Mouse (Mus musculus): ENCODE results near the gene Nck2.
"Not testable (repeated sequence)": the region's sequence is repeated elsewhere in the genome, so short reads cannot be mapped to it uniquely, and the experiment has no call there.

Gene Nck2

DNA sequence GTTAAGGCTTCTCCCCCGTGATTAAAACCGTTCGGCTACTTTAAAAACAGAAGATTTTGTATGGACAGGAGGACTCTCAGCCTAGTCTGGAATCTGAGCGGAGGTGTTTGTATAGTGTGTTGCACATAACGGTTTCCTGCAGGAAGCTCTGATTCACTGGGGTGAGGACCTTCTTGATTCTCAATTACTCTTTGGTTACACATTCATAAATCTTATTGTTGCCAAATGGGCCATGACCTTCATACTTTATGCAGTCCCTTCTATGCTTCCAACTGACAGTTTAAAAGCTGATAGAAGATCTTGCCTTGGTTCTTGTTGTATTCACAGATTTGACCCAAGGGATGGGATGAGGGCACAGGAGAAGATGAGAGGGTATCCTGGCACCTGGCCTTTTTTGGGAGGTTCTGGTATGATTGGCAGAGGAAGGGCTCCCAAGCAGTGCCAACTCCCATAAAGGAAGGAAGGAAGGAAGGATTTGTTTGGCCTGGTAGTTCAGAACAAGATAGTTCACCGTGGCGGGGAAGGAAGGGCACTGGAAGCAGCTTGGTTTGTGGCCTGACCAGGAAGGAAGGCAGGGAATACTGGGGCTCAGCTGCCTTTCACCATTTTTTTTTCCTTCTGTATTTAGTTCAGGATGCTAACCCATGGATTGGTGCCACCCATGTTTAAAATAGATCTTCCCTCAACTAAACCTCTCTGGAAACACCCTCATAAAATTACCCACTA, 86.1 kb downstream of the Nck2 start:
- DNase-seq (ENCODE audit: extremely low spot score, low read depth, low spot score), result no peak

DNA sequence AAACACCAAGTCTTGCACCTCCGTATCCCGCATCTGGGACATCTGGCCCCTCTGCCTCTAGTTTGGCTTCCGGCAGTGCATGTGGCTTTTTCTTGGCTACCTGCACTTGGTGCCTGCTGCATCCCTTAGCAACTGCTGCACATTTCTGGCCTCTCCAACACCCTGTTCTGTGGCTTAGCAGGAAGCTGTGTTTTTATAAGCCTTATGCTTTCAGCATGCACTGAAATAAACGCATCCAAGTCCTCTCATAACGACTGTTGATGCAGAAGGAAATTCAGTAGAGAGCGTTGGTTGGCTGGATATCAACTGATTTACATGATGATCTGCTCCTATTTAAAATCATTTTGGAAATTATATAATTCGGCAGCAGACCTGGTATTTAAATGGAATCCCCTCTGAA, 86.9 kb downstream of the Nck2 start:
- DNase-seq (ENCODE audit: extremely low spot score, low read depth, low spot score), result no peak

DNA sequence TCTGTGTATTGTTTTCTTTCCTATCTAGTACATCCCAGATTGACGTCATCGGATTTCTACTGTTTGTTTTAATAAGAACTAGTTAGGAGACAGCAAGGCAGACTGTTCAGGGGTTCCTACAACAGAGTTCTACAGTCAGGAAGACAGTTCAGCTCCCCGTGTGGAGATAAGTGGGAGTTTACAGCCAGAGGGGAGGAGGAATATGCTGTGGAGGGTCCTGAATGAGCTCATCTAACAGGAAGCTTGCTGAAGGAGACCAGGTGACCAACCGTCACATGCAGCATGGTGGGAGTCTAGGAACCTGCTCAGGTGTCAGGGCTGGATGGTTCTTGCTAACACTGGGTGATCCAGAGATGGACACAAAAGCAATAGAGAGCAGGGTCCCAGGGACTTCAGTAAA, 87.9 kb downstream of the Nck2 start:
- no peak for DNase-seq (ENCODE audit: extremely low spot score, low read depth, low spot score)

DNA sequence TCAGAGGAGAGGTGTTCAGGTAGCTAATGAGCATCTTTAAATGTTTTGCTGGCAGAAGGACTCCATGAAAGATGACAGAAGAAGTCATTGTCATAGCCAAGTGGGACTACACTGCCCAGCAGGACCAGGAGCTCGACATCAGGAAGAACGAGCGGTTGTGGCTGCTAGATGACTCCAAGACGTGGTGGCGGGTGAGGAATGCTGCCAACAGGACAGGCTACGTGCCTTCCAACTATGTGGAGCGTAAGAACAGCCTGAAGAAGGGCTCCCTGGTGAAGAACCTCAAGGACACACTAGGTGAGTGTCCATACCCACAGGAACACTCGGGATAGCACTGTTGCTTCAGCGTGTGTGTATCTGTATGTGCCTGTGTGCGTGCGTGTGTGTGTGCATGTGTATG, 89.1 kb downstream of the Nck2 start:
- not testable (repeated sequence) for DNase-seq (ENCODE audit: extremely low spot score, low read depth, low spot score)

DNA sequence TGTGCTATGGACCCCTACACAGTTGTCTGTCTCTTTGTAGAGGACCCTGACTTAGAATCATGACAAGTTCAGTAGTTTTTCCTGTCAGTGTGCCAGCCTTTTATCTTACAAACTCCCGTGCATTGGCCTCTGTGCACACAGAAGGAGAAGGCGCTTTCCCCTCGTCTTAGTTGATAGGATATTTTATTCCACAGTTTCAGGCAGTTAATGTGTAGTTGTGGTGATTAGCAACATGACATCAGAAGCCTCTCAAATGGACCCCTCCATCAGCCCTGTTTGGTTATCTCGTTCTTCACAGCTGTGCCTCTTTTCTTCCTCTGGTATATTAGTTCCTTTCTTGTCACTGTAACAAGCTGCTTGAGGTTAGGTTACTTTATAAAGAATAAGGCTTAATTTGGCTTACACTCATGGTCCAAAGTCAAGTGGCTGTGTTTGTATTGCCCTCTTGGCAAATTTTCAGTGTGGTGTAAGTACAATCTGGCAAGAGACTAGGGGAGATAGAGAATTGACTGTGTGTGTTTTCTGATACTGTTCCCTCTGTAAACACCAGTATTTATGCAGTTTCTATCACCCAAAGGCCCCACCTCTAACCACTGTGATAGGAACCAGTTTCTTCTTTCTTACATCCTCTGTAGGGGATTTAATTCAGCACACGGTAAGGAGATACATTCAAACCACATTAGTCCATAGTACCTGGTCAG, 89.8 kb downstream of the Nck2 start:
- DNase-seq (ENCODE audit: extremely low spot score, low read depth, low spot score), result no peak

DNA sequence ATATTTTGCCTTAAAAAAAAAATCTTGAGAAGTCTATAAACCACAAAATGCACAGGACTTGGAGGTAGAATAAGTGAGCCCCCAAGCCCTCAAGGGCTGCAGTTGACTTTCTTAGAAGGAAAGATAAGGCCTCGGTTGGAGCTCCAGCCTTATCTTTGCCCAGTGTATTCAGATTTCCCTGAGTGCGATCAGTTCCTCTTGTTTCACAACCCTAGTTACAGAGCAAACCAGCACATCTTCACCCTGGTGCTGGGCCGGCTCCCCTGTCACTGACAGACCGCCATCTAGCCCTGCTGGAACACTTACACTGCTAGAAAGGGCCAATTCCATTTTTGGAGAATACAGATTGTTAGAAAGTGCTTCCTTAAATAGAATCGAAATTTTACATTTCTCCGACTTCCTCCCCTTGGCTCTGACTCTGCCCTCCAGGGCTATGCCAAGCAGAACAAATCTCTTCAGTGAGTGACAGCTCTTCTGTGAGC, 91.2 kb downstream of the Nck2 start:
- DNase-seq (ENCODE audit: extremely low spot score, low read depth, low spot score), result no peak

DNA sequence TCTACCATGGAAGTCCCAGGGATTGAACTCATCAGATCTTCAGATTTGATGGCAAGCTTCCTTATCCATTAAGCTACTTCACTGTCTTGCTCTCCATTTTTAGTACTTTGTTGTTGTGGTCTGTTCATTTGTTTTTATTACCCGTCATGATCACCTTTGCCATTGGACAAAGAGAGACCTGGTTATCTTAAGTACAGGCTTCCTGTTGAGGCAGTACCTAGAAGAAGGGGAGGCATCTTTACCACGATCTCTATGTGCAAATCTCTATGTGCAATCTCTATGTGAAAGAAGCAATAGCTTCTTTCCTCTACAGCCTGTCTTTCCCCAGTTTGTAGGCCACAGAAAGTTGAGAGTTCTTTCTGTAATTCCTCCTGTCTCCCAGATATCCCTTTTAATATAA, 91.9 kb downstream of the Nck2 start:
- DNase-seq (ENCODE audit: extremely low spot score, low read depth, low spot score), result no peak

DNA sequence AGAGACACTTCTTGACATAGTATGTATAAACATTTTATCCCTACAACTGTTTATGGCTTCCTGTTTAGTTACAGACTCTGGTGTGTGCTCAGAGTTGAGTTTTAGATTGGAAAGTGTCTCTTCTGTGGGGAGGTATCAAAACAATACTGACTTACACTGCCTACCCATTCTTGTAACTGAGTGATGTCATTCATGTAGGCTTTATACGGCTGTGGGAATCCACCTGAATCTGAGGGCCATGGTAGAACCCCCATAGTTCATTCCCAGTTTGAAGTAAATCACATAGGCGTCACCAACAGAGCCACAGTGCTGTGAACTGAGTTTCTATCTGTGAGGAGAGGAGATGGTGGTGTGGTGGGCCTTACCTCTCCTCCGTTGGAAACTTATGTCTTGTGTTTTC, 92.6 kb downstream of the Nck2 start:
- no peak for DNase-seq (ENCODE audit: extremely low spot score, low read depth, low spot score)

DNA sequence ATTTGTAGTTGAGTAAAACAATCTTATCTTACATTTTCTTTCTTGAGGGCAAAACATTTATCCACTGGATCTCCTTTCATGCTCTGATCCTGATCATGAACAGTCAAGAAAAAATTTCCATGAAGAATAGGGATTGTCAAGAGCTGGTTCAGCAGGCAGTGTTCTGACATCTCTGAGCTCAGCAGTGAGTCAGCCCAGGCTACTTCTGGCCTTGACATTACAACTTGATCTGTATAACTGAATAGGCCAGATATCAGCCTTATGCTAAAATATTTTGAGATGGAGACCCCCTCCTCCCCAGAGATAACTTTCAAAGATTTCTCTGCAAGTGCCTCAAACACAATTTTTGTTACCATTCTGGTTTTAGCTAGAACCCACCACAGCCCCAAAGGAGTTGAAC, 93.1 kb downstream of the Nck2 start:
- no peak for DNase-seq (ENCODE audit: extremely low spot score, low read depth, low spot score)

DNA sequence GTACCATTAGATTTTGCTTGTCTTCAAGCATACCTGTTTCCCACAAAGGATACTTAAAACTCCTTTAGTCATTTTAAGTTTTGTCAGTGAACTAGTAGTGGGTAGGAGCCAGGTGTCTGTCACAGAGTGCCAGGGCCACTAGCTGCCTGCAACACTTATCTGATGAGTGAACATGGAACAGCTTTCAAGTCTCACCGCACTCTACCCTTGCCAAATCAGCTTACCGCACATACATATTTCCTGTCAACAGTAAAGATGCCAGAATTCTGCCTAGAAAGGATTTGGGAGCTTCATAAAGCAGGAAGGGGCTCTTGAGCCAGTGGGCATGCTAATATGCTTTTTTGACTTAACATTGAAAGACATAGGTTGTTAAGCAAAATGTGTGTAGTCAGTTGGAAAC, 94.3 kb downstream of the Nck2 start:
- DNase-seq (ENCODE audit: extremely low spot score, low read depth, low spot score), result no peak

DNA sequence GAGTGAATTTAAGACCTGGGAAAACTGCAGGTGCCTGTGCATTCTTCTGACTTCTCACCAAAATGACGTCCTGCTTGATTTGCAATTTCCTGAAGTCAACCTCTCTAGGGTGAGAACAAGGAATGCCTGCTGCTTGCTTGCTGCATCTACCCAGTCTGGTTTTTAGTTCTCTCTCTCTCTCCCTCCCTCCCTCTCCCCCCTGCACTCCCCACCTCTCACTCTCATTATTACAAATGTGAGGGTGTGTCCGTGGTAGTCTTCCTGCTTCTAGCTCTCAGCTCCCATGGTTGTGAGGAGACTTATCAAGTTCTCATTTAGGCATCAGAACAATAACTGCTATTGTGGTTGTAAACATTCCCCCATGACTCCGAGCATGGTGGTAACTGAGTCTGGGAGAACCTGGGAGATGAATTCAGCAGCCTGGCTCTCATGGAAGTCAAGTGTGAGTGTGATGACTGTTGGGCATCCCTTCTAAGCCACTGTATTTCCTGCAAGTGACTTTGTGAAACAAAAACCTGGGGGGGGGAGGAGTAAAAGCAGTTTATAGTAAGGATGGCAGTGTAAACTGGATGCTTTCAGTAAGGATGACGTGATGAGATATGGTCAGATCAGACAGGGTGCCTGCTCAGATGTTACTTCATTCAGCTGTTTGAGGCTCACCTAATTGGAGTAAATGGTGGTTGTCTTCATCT, 95.5 kb downstream of the Nck2 start:
- DNase-seq (ENCODE audit: extremely low spot score, low read depth, low spot score), result no peak

DNA sequence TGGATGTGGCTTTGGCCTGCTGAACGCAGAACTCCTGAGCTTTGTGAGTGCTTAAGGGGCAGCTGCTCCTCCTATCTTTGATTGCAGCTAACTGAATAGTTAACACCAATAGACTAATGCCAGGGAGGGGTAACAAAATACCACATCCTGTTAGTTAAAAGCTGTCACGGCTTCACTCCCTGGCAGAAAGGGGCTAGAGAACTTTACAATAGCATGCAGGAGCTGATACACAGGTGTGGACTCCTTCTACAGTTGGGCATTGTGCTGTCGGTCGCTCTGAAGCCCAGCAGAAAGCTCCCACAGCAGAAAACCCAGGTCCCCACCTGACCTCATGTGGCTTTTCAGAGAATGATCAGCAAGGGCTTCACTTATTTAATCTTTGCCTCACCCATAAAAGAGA, 98.0 kb downstream of the Nck2 start:
- no peak for DNase-seq (ENCODE audit: extremely low spot score, low read depth, low spot score)

DNA sequence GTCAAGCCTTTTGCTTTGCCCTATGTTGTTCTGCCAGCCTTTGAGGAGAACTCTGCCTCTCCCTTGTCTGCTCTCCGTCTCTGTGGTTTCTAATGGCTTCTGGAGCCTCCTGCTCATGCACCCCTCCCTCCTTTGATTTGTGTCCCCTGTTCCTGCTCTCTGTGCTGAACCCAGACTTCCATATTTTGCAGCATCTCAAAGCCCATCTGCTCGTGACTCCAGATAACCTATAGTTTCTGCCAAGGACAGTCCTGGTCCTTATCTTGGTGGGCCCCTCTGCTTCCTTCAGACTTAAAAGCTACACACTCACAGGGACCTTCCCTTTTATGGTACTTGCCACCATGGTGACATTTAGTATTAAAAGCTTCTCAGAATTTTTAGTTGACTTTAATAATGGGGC, 103.3 kb downstream of the Nck2 start:
- DNase-seq (ENCODE audit: extremely low spot score, low read depth, low spot score), result no peak

DNA sequence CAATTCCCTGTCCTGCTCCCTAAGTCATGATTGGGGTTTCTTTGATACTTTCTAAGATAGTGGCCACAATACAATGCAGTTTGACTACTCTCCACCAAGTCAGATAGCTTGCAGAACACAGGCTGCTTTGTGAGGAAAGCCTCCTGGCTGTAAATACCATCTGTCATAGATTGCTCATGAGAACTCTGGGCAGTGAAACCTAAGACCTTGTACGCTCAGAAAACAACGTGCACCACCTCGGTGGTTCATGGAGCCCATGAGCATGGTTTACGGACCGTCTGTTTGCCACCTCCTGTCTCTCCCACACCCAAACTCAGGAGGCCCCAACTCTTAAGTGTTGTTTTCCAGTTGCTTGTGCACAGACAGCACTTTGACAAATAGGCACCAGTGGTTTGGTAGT, 104.4 kb downstream of the Nck2 start:
- DNase-seq (ENCODE audit: extremely low spot score, low read depth, low spot score), result no peak

DNA sequence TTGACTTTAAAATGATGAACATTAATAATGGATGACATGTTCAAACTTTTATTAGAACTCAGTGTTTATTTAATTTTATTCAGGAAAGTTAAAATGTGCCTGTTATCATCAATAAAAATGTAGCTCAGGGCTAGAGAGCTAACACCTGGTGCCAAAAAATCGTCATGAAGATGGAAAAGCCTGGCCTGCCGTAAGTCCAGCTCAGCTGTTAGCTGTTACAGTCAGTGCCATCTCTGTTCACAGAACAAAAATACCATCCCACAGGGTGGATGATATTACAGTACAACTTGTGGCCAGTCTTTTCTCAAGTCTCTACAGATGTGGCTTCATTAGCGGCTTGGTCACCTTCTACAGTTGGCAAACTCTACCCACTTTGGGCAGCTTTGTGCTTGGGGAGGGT, 106.1 kb downstream of the Nck2 start:
- DNase-seq (ENCODE audit: extremely low spot score, low read depth, low spot score), result no peak

DNA sequence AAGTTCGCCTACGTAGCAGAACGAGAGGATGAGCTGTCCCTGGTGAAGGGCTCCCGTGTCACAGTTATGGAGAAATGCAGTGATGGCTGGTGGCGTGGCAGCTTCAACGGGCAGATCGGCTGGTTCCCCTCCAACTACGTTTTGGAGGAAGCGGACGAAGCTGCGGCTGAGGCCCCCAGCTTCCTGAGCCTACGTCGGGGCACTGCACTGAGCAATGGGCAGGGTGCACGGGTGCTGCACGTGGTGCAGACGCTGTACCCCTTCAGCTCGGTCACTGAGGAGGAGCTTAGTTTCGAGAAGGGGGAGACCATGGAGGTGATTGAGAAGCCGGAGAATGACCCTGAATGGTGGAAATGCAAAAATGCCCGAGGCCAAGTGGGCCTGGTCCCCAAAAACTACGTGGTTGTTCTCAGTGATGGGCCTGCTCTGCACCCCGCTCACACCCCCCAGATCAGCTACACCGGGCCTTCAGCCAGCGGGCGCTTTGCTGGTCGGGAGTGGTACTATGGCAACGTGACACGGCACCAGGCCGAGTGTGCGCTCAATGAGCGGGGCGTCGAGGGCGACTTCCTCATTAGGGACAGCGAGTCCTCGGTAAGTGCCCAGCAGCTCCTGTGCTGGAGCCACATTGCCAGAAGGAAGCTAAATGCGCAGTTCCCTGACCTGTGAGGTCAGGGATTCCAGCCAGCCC, 109.8 kb downstream of the Nck2 start:
- not testable (repeated sequence) for DNase-seq (ENCODE audit: extremely low spot score, low read depth, low spot score)

DNA sequence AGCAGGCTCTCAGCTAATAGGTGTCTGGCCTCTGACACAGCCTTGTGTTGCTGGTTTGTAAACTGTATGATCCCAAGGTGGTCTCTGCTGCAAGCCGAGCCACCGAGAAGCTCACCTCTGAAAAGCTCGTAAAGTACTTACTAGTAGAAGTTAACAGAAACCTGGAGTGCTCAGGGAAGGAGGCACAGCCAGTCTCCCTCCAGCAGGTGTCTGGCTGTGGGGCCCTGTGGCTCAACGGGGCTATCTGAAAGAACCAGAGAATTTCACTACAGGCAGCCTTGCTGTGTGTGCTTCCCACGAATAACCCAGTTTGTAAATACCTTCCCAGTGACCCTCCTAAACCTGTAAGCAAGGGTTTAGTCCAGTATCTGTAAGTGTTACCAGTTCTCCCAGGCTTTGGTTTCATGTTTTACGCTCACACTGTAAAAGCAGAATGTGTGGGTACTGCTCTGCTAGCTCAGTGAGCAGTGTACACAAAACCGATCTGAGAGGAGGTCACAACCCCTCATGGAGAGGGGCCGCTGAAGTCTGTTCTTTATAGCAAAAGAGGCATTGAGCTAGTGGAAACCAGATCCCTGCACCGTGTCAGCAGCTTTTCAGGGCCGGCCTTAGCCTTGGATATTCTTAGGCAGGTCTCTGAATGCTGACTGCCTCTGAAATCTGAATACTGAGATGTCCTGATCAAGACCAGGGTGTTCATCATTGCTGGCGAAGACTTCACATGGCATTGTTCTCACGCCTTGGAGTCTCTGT, 111.0 kb downstream of the Nck2 start:
- DNase-seq (ENCODE audit: extremely low spot score, low read depth, low spot score), result no peak

DNA sequence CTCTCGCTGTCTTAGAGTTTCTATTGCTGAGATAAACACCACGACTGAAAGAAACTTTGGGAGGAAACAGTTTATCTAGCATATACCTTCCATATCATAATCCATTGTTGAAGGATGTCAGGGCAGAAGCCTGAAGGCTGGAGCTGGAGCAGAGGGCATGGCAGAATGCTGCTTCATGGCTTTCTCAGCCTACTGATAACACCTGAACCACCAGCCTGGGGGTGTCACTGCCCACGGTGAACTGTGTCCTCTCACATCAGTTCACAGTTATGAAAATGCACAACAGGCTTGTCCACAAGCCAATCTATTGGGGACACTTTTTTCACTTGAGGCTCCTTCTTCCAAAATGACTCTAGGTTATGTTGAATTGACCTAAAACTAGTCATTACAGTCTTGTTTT, 114.0 kb downstream of the Nck2 start:
- DNase-seq (ENCODE audit: extremely low spot score, low read depth, low spot score), result no peak

DNA sequence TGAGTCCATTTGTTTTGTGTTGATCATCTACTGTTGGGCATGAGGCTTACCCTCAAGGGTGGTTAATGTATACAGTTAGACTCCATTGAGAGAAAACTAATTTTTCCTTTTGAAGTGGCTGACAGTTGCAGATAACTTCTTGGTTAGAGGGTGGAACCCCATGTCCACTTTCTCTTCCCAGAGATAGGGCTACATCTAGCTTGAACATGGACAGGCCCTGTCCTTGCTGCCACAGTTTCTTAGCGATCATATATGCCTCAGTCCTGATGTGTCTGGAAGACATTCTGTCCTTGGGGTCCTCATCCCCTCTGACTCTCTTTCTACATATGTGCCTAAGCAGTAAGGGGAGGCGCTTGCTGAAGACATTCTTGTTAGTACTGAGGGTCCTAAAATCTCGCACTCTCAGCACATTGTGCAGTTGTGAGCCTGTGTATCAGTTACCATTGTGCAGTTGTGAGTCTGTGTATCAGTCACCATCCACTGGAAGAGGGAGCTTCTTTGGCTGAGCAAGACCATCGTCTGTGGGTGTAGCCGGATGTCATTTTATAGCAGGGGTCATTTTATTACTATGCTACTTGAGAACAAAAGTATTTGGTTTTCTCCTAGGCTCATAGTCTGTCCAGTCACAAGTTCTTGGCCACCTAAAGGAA, 114.8 kb downstream of the Nck2 start:
- no peak for DNase-seq (ENCODE audit: extremely low spot score, low read depth, low spot score)

DNA sequence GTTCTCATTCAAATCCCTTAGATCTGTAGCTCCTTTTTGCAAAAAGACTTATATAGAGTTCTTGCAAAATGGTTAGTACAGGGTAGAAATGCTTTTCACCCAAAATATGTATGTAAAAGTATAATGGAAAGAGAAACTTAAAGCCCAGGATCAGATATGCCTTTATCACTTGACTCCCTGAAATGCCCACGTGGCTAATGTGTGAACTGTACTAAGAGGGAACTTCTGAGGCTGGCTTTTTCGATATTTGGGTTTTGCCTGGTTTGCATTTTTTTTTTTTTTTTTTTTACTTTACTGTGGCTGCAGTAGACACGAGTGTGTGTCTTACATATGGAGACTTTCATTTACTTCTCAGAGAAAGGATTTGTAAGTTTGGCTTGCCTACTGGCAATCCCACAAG, 116.7 kb downstream of the Nck2 start:
- no peak for DNase-seq (ENCODE audit: extremely low spot score, low read depth, low spot score)
